Mouse (Mus musculus) stomach, embryonic 14.5 days (tissue): Measurements from ENCODE around the gene Nxf1. TPM values are rescaled to one million over a fixed set of nuclear protein-coding genes. Genes with fewer than 3 reads are reported as not detected.

ENCODE experiments used
- ATAC-seq: fragments of 200-750 bp; cut with Nextera tagmentation; 2 replicates; pipeline ENCODE4 v1.8.0; 2017; ENCODE audit warnings: low read depth, moderate TSS enrichment; ENCODE audit not compliant: insufficient number of reproducible peaks, insufficient read depth, low FRiP score
- H3K27ac ChIP-seq: fragments of 300-500 bp; sonication (generic); 2 replicates; pipeline ENCODE4 v1.5.1; 2014; ENCODE audit warnings: mild to moderate bottlenecking, low read length, moderate library complexity, mixed read lengths
- H3K27me3 ChIP-seq: fragments of 300-500 bp; sonication (generic); 2 replicates; pipeline ENCODE4 v1.6.1; 2014; ENCODE audit warnings: low read length, control low read depth, mixed read lengths; ENCODE audit not compliant: control insufficient read depth, insufficient read depth
- H3K36me3 ChIP-seq: fragments of 300-500 bp; sonication (generic); 2 replicates; pipeline ENCODE4 v1.6.1; 2014; ENCODE audit warnings: mild to moderate bottlenecking, control low read depth, low read length, moderate library complexity, mixed read lengths; ENCODE audit not compliant: control insufficient read depth, insufficient read depth
- H3K4me1 ChIP-seq: fragments of 300-500 bp; sonication (generic); 2 replicates; pipeline ENCODE4 v1.6.1; 2014; ENCODE audit warnings: low read length, control low read depth, mixed read lengths; ENCODE audit not compliant: control insufficient read depth, insufficient read depth
- H3K4me2 ChIP-seq: fragments of 300-500 bp; sonication (generic); replicated peaks from 2 replicates; pipeline ENCODE4 v1.6.1; 2014; ENCODE audit warnings: low read depth, low read length, control low read depth
- H3K4me3 ChIP-seq: fragments of 300-500 bp; sonication (generic); 2 replicates; pipeline ENCODE4 v1.5.1; 2014; ENCODE audit warnings: low read depth, low read length, control low read depth
- H3K9ac ChIP-seq: fragments of 300-500 bp; sonication (generic); replicated peaks from 2 replicates; pipeline ENCODE4 v1.6.1; 2014; ENCODE audit warnings: low read depth, mild to moderate bottlenecking, control low read depth, low read length, moderate library complexity, mixed read lengths
- H3K9me3 ChIP-seq: fragments of 300-500 bp; sonication (generic); 2 replicates; pipeline ENCODE4 v1.6.1; 2016; ENCODE audit warnings: low read depth, low read length, control low read depth; ENCODE audit not compliant: control insufficient read depth
- WGBS: fragments of 180-500 bp; shearing (Covaris S2); extraction: QIAGEN DNeasy Blood & Tissue Kit; methylation state at CpG from one replicate; pipeline ENCODE4 v1.1.7; 2014; 5-methylcytosine and 5-hydroxymethylcytosine counted together
- polyA plus RNA-seq: library from polyadenylated mRNA; unstranded; fragments of >200 nt; fragmentation: Nextera tagmentation; extraction: Ambion mirVana; gene quantifications from 2 replicates; pipeline ENCODE4 v1.2.1, GENCODE M21; 2014

Nxf1 gene
- polyA plus RNA-seq: 168 and 178 TPM in 2 replicates

GRCm38 (mm10) chr19:8756635-8757387, at the start of gene Nxf1:
TSS of gene Nxf1 (plus strand) at chr19:8757073.
- Histone ChIP-seq H3K27ac (peak within 1 kb of the TSS; percentile 80), H3K4me3 (peak within 1 kb of the TSS; percentile 68), H3K9me3 (no peaks in the 10 kb centered on the region), H3K4me1 (peaks cover 6% of the 10 kb centered on the region), H3K27me3 (no peaks in the 10 kb centered on the region), H3K4me2 (peak within 1 kb of the TSS; percentile 73), H3K36me3 (peaks cover 31% of the 10 kb centered on the region), H3K9ac (peak within 1 kb of the TSS; percentile 89)
- ATAC-seq: peak; percentile 93
- under 1% methylated on average over 75 of the region's 75 CpGs for WGBS

- H3K9me3 ChIP-seq: no peaks in the 10 kb centered on the region
- ATAC-seq: no peak
- H3K4me1 ChIP-seq: peaks cover 16% of the 10 kb centered on the region
- no peak overlapping the region for H3K4me3 ChIP-seq
- H3K4me2 ChIP-seq: no peak overlapping the region
- no peaks in the 10 kb centered on the region for H3K27me3 ChIP-seq
- peaks cover 44% of the 10 kb centered on the region for H3K36me3 ChIP-seq
- 90% methylated on average over 8 of the region's 8 CpGs for WGBS
- H3K27ac ChIP-seq: no peak overlapping the region
- no peak overlapping the region for H3K9ac ChIP-seq
Measured at GRCm38 (mm10) chr19:8708954-8709353, 47.9 kb upstream of the Nxf1 start.

- peak overlapping the region; percentile 23; the same call in 1 of the 2 replicates for H3K27ac ChIP-seq
- no peak overlapping the region for H3K4me3 ChIP-seq
- peaks cover 21% of the 10 kb centered on the region for H3K4me1 ChIP-seq
- H3K36me3 ChIP-seq: peaks cover 44% of the 10 kb centered on the region
- no peak for ATAC-seq
- no peaks in the 10 kb centered on the region for H3K27me3 ChIP-seq
- H3K4me2 ChIP-seq: no peak overlapping the region
- H3K9me3 ChIP-seq: no peaks in the 10 kb centered on the region
- H3K9ac ChIP-seq: no peak overlapping the region
- 81% methylated on average over 2 of the region's 2 CpGs for WGBS
Measured at GRCm38 (mm10) chr19:8710057-8710456, 46.8 kb upstream of the Nxf1 start.

- Histone ChIP-seq H3K4me1 (peaks cover 21% of the 10 kb centered on the region), H3K4me3 (peak overlapping the region; percentile 76; the same call in 1 of the 2 replicates), H3K27ac (no peak overlapping the region), H3K4me2 (peak overlapping the region; percentile 78), H3K27me3 (no peaks in the 10 kb centered on the region), H3K9me3 (no peaks in the 10 kb centered on the region), H3K36me3 (peaks cover 44% of the 10 kb centered on the region), H3K9ac (peak overlapping the region; percentile 75; the same call in 1 of the 2 replicates)
- ATAC-seq: no peak
- 67% methylated on average over 4 of the region's 4 CpGs for WGBS
Measured at GRCm38 (mm10) chr19:8711506-8711905, 45.4 kb upstream of the Nxf1 start.

- Histone ChIP-seq H3K4me2 (peak overlapping the region; percentile 78), H3K9ac (peak overlapping the region; percentile 75), H3K9me3 (no peaks in the 10 kb centered on the region), H3K4me1 (peaks cover 21% of the 10 kb centered on the region), H3K36me3 (peaks cover 40% of the 10 kb centered on the region), H3K27ac (peak overlapping the region; percentile 80; the same call in 1 of the 2 replicates), H3K4me3 (peak overlapping the region; percentile 76), H3K27me3 (no peaks in the 10 kb centered on the region)
- 44% methylated on average over 10 of the region's 10 CpGs for WGBS
- ATAC-seq: no peak
Measured at GRCm38 (mm10) chr19:8711949-8712869, 44.7 kb upstream of the Nxf1 start.

GRCm38 (mm10) chr19:8712870-8713305, 44.0 kb upstream of the Nxf1 start:
- Histone ChIP-seq H3K4me2 (peak overlapping the region; percentile 78), H3K4me3 (peak overlapping the region; percentile 76), H3K9ac (peak overlapping the region; percentile 75), H3K36me3 (peaks cover 33% of the 10 kb centered on the region), H3K9me3 (no peaks in the 10 kb centered on the region), H3K4me1 (peaks cover 21% of the 10 kb centered on the region), H3K27me3 (no peaks in the 10 kb centered on the region), H3K27ac (peak overlapping the region; percentile 80)
- 0% methylated on average over 13 of the region's 13 CpGs for WGBS
- ATAC-seq: peak; percentile 46

- no peaks in the 10 kb centered on the region for H3K27me3 ChIP-seq
- peak overlapping the region; percentile 76 for H3K4me3 ChIP-seq
- peaks cover 28% of the 10 kb centered on the region for H3K36me3 ChIP-seq
- no peaks in the 10 kb centered on the region for H3K9me3 ChIP-seq
- WGBS: under 1% methylated on average over 51 of the region's 51 CpGs
- peaks cover 21% of the 10 kb centered on the region for H3K4me1 ChIP-seq
- H3K4me2 ChIP-seq: peak overlapping the region; percentile 78
- peak overlapping the region; percentile 80 for H3K27ac ChIP-seq
- peak; percentile 87 for ATAC-seq
- H3K9ac ChIP-seq: peak overlapping the region; percentile 75
Measured at GRCm38 (mm10) chr19:8713306-8713996, 43.4 kb upstream of the Nxf1 start.
